Mouse (Mus musculus) layer of hippocampus, adult 2 months (tissue): ENCODE results near the gene Ahdc1. TPM values are rescaled to one million over a fixed set of nuclear protein-coding genes. Genes with fewer than 3 reads are reported as not detected.

Source experiments
- DNase-seq, 2 experiments: peaks; one replicate each; pipeline ENCODE4 v3.0.0; 2022; ENCODE audit warnings: low spot score in 2 of 2
- H3K27ac ChIP-seq: fragments of 200-600 bp; 2 replicates; pipeline ENCODE4 v1.8.1; 2022
- H3K4me3 ChIP-seq: fragments of 200-600 bp; 2 replicates; pipeline ENCODE4 v1.8.1; 2022; ENCODE audit warnings: mild to moderate bottlenecking
- CTCF ChIP-seq: fragments of 200-600 bp; conservative IDR thresholded peaks from 2 replicates; pipeline ENCODE4 v1.8.1; 2022; ENCODE audit warnings: antibody characterized with exemption, mild to moderate bottlenecking, moderate library complexity
- total RNA-seq, 2 experiments: library from RNA; stranded (reverse); gene quantifications; 2 replicates each; pipeline ENCODE4 v1.2.3; 2021

Gene Ahdc1
- total RNA-seq, 2 experiments from 2014 or later, result 108 to 113 TPM

GRCm38 (mm10) chr4:133117556-133118411 is 106.7 kb downstream of the Ahdc1 start:
- Histone ChIP-seq H3K27ac (peak overlapping the region; percentile 85), H3K4me3 (no peak overlapping the region)
- DNase-seq, result peak; percentile 44 to 46
- no peak for TF ChIP-seq CTCF

- H3K4me3 ChIP-seq, result no peak overlapping the region
- TF ChIP-seq CTCF, result no peak
- no peak overlapping the region for H3K27ac ChIP-seq
- DNase-seq, result no peak
These were observed 107.8 kb downstream of the Ahdc1 start for GRCm38 (mm10) chr4:133118775-133119375.

- Histone ChIP-seq H3K4me3 (no peak overlapping the region), H3K27ac (no peak overlapping the region)
These were observed 108.5 kb downstream of the Ahdc1 start for GRCm38 (mm10) chr4:133119579-133119978.

GRCm38 (mm10) chr4:133120833-133121321 is 109.8 kb downstream of the Ahdc1 start:
- DNase-seq, result peak in 1 of 2 experiments; percentile 13
- H3K27ac ChIP-seq, result peak overlapping the region; percentile 62; the same call in 1 of the 2 replicates
- H3K4me3 ChIP-seq, result no peak overlapping the region
- no peak for TF ChIP-seq CTCF

More at GRCm38 (mm10) chr4:133119579-133119978, 108.5 kb downstream of the Ahdc1 start:
- no peak for DNase-seq
- TF ChIP-seq CTCF, result no peak

- H3K4me3 ChIP-seq, result no peak overlapping the region
- no peak for TF ChIP-seq CTCF
- H3K27ac ChIP-seq, result no peak overlapping the region
- DNase-seq, result no peak
These were observed 110.4 kb downstream of the Ahdc1 start for GRCm38 (mm10) chr4:133121416-133121815.

- no peak for TF ChIP-seq CTCF
- no peak for DNase-seq
- Histone ChIP-seq H3K4me3 (no peak overlapping the region), H3K27ac (no peak overlapping the region)
These were observed 111.0 kb downstream of the Ahdc1 start for GRCm38 (mm10) chr4:133121974-133122637.

- H3K4me3 ChIP-seq, result no peak overlapping the region
- no peak for TF ChIP-seq CTCF
- no peak for DNase-seq
- H3K27ac ChIP-seq, result no peak overlapping the region
These were observed 116.0 kb downstream of the Ahdc1 start for GRCm38 (mm10) chr4:133127079-133127478.

Other genes starting within 250 kb of the Ahdc1 start
- gene Rpa2, start 242.9 kb upstream of the Ahdc1 start, total RNA-seq, result 10 to 100 TPM; 11.9 to 16.0 TPM
- under 1 TPM; 0.54 to 0.77 TPM for gene Themis2, start 214.9 kb upstream of the Ahdc1 start, total RNA-seq
- 10 to 100 TPM; 40.7 to 43.5 TPM for gene Ppp1r8, start 168.1 kb upstream of the Ahdc1 start, total RNA-seq
- 100 to 1,000 TPM; 105 to 108 TPM for gene Stx12, start 126.8 kb upstream of the Ahdc1 start, total RNA-seq
- gene Fam76a, start 88.7 kb upstream of the Ahdc1 start, total RNA-seq, result 10 to 100 TPM; 51.2 to 54.5 TPM
- gene Fgr, start 37.2 kb upstream of the Ahdc1 start, total RNA-seq, result under 1 TPM in 1 of 2 experiments, not detected in 1; 0.12 TPM
- 10 to 100 TPM; 32.0 to 33.1 TPM for gene Wasf2, start 119.2 kb downstream of the Ahdc1 start, total RNA-seq
- gene Cd164l2, start 200.9 kb downstream of the Ahdc1 start, total RNA-seq, result 1 to 10 TPM; 2.3 to 4.2 TPM
- 1 to 10 TPM; 5.0 to 5.3 TPM for gene Gpr3, start 201.3 kb downstream of the Ahdc1 start, total RNA-seq
- gene Map3k6, start 229.6 kb downstream of the Ahdc1 start, total RNA-seq, result 10 to 100 TPM in 1 of 2 experiments, 1 to 10 TPM in 1; 5.8 to 10.5 TPM